Mouse (Mus musculus) kidney, embryonic 15.5 days (tissue): Measurements from ENCODE around the gene Ptrh1. TPM values are rescaled to one million over a fixed set of nuclear protein-coding genes. Genes with fewer than 3 reads are reported as not detected.

ENCODE experiments used
- polyA plus RNA-seq: library from polyadenylated mRNA; unstranded; fragments of >200 nt; fragmentation: Nextera tagmentation; extraction: Ambion mirVana; gene quantifications from 2 replicates; pipeline ENCODE4 v1.2.1, GENCODE M21; 2015

The Ptrh1 gene
- polyA plus RNA-seq, 1 experiment from 2014 or later = 5.1 TPM

Other genes starting within 250 kb of the Ptrh1 start
- gene Fam102a, start 240.5 kb upstream of the Ptrh1 start, polyA plus RNA-seq = 14.5 and 15.0 TPM in 2 replicates
- 103 and 107 TPM in 2 replicates for gene Dpm2, start 204.9 kb upstream of the Ptrh1 start, polyA plus RNA-seq
- 2.0 and 2.7 TPM in 2 replicates for gene Pip5kl1, start 201.0 kb upstream of the Ptrh1 start, polyA plus RNA-seq
- gene 9430097D07Rik, start 200.1 kb upstream of the Ptrh1 start, polyA plus RNA-seq = 0.10 and 0.17 TPM in 2 replicates
- 22.3 and 23.2 TPM in 2 replicates for gene St6galnac4, start 188.7 kb upstream of the Ptrh1 start, polyA plus RNA-seq
- 17.0 and 17.6 TPM in 2 replicates for gene St6galnac6, start 176.1 kb upstream of the Ptrh1 start, polyA plus RNA-seq
- gene Ak1, start 154.0 kb upstream of the Ptrh1 start, polyA plus RNA-seq = 32.6 and 34.4 TPM in 2 replicates
- 71.9 and 82.1 TPM in 2 replicates for gene Eng, start 129.2 kb upstream of the Ptrh1 start, polyA plus RNA-seq
- 33.7 and 40.3 TPM in 2 replicates for gene Fpgs, start 71.6 kb upstream of the Ptrh1 start, polyA plus RNA-seq
- 108 and 118 TPM in 2 replicates for gene Cdk9, start 62.7 kb upstream of the Ptrh1 start, polyA plus RNA-seq
- 32.5 and 37.2 TPM in 2 replicates for gene Sh2d3c, start 54.7 kb upstream of the Ptrh1 start, polyA plus RNA-seq
- gene 6330409D20Rik, start 34.8 kb upstream of the Ptrh1 start, polyA plus RNA-seq = 0.18 TPM in 1 of 2 replicates, not detected in the other
- 64.8 and 70.5 TPM in 2 replicates for gene Tor2a, start 18.6 kb upstream of the Ptrh1 start, polyA plus RNA-seq
- gene Ttc16, start 153 bp upstream of the Ptrh1 start, polyA plus RNA-seq = 0.15 and 0.25 TPM in 2 replicates
- gene Cfap157, start 8.6 kb downstream of the Ptrh1 start, polyA plus RNA-seq = 0.45 and 0.64 TPM in 2 replicates
- 16.5 and 19.3 TPM in 2 replicates for gene Stxbp1, start 71.5 kb downstream of the Ptrh1 start, polyA plus RNA-seq
- 44.5 and 47.7 TPM in 2 replicates for gene Fam129b, start 100.3 kb downstream of the Ptrh1 start, polyA plus RNA-seq
- 204 and 210 TPM in 2 replicates for gene Rpl12, start 185.8 kb downstream of the Ptrh1 start, polyA plus RNA-seq
- 11.2 and 12.2 TPM in 2 replicates for gene Lrsam1, start 185.8 kb downstream of the Ptrh1 start, polyA plus RNA-seq
- gene Slc2a8, start 206.3 kb downstream of the Ptrh1 start, polyA plus RNA-seq = 28.9 and 30.6 TPM in 2 replicates